Mouse (Mus musculus) CH12.LX (cell line): ENCODE results near the gene Trpm3.

Experiments
- CTCF ChIP-seq, 2 experiments: IDR thresholded peaks in 1 of 2; conservative IDR thresholded peaks in 1 of 2; 2 replicates each; pipeline ENCODE4 v1.5.1; 2011 to 2012; ENCODE audit warnings: low read depth in 2 of 2, low read length in 2 of 2, improper control_type of control experiment in 1 of 2, inconsistent platforms in 1 of 2, mild to moderate bottlenecking in 1 of 2, moderate library complexity in 1 of 2
- EP300 ChIP-seq: IDR thresholded peaks from 2 replicates; pipeline ENCODE4 v1.6.1; 2011; ENCODE audit warnings: low read length, improper control_type of control experiment
- MAFK ChIP-seq: IDR thresholded peaks from 2 replicates; pipeline ENCODE4 v1.6.1; 2011; ENCODE audit warnings: low read length, improper control_type of control experiment; ENCODE audit not compliant: insufficient replicate concordance
- MYC ChIP-seq: IDR thresholded peaks from 2 replicates; pipeline ENCODE4 v1.6.1; 2011; ENCODE audit warnings: low read depth, mild to moderate bottlenecking, improper control_type of control experiment, low read length
- PAX5 ChIP-seq: IDR thresholded peaks from 2 replicates; pipeline ENCODE4 v1.6.1; 2012; ENCODE audit warnings: low read length, inconsistent platforms, mixed read lengths
- POLR2A ChIP-seq: IDR thresholded peaks from 2 replicates; pipeline ENCODE4 v1.6.1; 2011; ENCODE audit warnings: low read depth, mild to moderate bottlenecking, improper control_type of control experiment, low read length
- POLR2AphosphoS2 ChIP-seq: IDR thresholded peaks from 2 replicates; pipeline ENCODE4 v1.6.1; 2011; ENCODE audit warnings: low read depth, low read length, improper control_type of control experiment
- SIN3A ChIP-seq: IDR thresholded peaks from 2 replicates; pipeline ENCODE4 v1.6.1; 2012; ENCODE audit warnings: low read length, improper control_type of control experiment, inconsistent platforms
- SMC3 ChIP-seq: IDR thresholded peaks from 2 replicates; pipeline ENCODE4 v1.6.1; 2011; ENCODE audit warnings: low read depth, low read length, improper control_type of control experiment
- TCF12 ChIP-seq: IDR thresholded peaks from 2 replicates; pipeline ENCODE4 v1.6.1; 2014; ENCODE audit warnings: low read depth, mild to moderate bottlenecking, inconsistent platforms, low read length, improper control_type of control experiment
- UBTF ChIP-seq: IDR thresholded peaks from 2 replicates; pipeline ENCODE4 v1.6.1; 2012; ENCODE audit warnings: low read depth, mild to moderate bottlenecking, inconsistent platforms, low read length, improper control_type of control experiment, moderate library complexity
- USF1 ChIP-seq: IDR thresholded peaks from 2 replicates; pipeline ENCODE4 v1.6.1; 2014; ENCODE audit warnings: low read depth, mild to moderate bottlenecking, inconsistent platforms, low read length, improper control_type of control experiment
- ZMIZ1 ChIP-seq: IDR thresholded peaks from 2 replicates; pipeline ENCODE4 v1.6.1; 2012; ENCODE audit warnings: low read depth, mild to moderate bottlenecking, inconsistent platforms, low read length, improper control_type of control experiment

DNA sequence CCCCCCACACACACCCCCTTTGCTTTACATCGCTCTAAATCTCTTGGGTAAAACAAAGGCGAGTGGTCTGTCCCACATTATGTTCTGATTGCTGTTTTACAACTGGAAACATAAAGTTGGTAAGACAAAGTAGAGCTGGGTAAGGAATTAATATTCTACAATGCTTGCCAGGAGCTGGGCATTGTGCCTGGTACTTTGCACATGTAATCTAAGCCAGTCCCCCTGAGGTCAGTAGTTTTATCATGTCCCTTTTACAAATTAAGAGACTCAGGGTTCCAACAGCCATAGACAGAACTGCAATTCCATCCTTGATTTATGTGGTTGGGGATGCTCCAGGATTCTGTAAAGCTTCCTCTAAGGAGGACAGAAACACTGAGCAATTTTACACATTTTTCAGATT is 591.0 kb downstream of the Trpm3 start:
- no peak for TF ChIP-seq SIN3A
- TF ChIP-seq CTCF (conservative IDR thresholded peaks at IDR 0.05 in 1 of 2, IDR thresholded peaks at IDR 0.05 in 1 of 2; ENCODE audit: low read depth in 2 of 2, low read length in 2 of 2), result no peak
- TF ChIP-seq PAX5, result no peak
- no peak for TF ChIP-seq POLR2AphosphoS2
- no peak for TF ChIP-seq TCF12
- TF ChIP-seq ZMIZ1, result no peak
- TF ChIP-seq EP300, result no peak
- no peak for TF ChIP-seq POLR2A
- TF ChIP-seq USF1, result no peak
- TF ChIP-seq MAFK, result no peak
- no peak for TF ChIP-seq UBTF
- no peak for TF ChIP-seq MYC
- no peak for TF ChIP-seq SMC3
